Mouse (Mus musculus) C2C12 (cell line): ENCODE measurements around the gene Krt26.

Experiments
- CEBPB ChIP-seq: IDR thresholded peaks from one replicate; pipeline ENCODE4 v1.6.1; 2011; ENCODE audit warnings: low read depth, mild to moderate bottlenecking, control low read depth, moderate library complexity
- CTCF ChIP-seq: IDR thresholded peaks from one replicate; pipeline ENCODE4 v1.5.1; 2011; ENCODE audit not compliant: control insufficient read depth, insufficient read depth, insufficient read length
- MAX ChIP-seq: IDR thresholded peaks from one replicate; pipeline ENCODE4 v1.6.1; 2011; ENCODE audit warnings: mild to moderate bottlenecking, control low read depth
- MYOG ChIP-seq: IDR thresholded peaks from one replicate; pipeline ENCODE4 v1.6.1; 2011; ENCODE audit not compliant: control insufficient read depth, insufficient read length; ENCODE audit errors: extremely low read depth
- USF1 ChIP-seq: IDR thresholded peaks from one replicate; pipeline ENCODE4 v1.6.1; 2011; ENCODE audit warnings: low read depth, mild to moderate bottlenecking, control low read depth, moderate library complexity

DNA sequence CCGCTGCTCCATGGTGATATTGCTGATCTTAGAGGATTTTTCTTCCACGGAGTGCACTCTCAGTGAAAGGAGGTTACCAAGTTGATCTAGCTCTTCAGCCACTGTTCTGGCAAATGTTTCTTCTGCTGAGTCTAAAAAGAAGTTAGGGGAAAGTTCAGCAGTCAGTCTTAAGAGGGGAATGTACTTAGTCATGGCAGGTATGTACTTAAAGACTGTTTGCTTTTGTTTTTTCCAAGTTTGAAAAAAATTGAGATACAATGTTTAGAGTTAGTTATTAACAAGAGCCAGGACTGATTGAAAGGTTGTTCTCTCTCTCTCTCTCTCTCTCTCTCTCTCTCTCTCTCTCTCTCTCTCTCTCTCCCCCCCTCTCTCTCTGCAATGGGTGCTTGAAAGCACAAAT is 8.1 kb downstream of the Krt26 start:
- TF ChIP-seq USF1, result no peak
- TF ChIP-seq CEBPB, result no peak
- TF ChIP-seq CTCF, result no peak
- no peak for TF ChIP-seq MYOG
- no peak for TF ChIP-seq MAX
